Mouse (Mus musculus): ENCODE results near the gene Plau.
A peak's percentile ranks its signal among the peaks of the same experiment; 100 is the strongest.

The Plau gene

GRCm38 (mm10) chr14:20845577-20846088 is 9.2 kb downstream of the Plau start:
- peak; percentile 45 for DNase-seq

DNA sequence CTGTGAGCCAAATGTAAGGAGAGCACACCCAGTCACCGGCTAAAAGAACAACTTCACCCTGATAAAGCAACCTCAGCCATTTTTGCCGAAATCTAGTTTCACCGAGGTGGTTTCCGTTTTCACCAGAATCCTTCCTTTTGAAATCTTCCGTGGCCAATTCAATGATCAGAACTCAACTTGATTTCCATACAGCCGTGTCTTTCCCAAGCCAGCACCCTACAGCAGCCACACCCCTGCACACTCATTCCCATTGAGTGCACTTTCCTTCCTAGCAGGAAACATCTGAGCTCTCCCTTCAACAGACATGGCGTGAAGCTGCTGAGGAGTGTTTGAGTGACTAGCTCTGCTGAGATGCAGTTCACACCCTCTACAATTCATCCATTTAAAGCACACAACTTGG is 9.8 kb downstream of the Plau start:
- peak; percentile 12 for DNase-seq

DNA sequence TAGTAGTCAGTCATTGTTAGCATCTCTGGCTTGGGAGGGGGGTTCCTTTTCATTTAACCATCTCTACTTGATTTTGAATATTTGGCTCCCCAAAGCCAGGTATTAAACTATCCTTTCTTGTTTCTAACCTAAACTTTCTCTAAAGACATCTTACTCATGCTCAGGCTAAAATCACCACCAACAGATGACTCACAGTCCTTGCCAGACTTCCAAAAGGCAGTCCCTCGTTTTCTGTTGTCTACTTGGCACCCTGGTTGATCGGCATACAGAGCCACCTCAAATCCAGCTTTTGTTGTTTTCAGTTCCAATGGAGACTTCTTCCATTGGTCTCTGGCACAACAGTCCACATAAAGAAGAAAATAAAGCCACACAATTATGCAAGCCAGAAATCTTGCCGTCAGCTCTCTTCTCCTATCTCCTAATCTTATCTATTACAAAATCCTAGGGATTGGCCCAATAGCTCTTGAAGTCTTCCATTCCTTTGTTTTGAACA is 11.2 kb downstream of the Plau start:
- no peak for DNase-seq

DNA sequence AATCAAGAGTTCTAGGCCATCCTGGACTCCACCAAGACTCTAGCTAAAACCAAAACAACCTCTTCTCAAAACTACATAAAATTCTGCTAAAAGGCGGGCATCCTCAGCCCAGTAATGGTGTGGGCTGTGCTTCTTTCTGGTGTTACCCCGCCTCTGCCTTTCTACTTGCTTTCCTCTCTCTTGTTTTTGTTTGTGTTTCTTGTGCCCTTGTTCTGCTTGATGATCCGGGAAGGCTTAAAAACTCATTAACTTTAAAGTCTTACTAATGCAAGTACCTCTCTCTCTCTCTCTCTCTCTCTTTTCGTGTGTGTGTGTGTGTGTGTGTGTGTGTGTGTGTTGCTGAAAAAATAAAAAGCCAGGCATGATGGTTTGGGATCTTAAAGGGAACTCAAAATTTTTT is 13.3 kb downstream of the Plau start:
- no peak for DNase-seq

GRCm38 (mm10) chr14:20850498-20850897 is 14.0 kb downstream of the Plau start:
- no peak for DNase-seq

DNA sequence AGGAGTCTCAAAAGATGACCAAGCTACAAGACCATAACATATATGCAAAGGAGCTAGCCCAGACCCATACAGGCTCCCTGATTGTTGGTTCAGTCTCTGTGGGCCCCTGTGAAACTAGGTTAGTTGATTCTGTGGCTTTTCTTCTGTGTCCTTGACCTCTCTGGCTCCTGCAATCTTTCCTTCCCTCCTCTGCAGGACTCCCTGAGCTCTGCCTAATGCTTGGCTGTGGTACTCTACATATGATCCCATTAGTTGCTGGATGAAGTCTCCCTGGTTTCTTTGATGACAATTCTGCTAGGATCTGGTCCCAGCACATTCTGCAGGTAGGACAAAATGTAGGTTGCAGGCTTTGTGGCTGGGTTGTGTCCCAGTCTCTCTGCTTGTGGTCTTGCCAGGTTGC is 15.3 kb downstream of the Plau start:
- DNase-seq, result no peak

DNA sequence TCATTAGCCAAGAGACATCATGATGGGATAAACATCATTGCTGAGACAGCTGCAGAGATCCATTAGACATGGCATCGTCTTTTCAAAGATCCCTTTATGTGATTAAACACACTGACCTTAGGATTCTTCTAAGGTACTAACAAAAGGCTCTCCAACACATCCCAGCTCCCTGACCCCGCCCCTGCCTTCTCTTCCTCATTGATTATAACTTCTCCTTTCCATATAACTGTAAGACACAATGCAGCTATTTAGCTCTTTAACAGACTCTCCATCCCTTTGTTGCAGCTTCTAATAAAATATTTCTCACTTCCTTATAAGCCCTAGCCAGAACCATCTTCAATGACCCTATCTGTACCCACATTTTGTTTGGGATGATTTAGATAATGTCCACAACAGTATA is 24.7 kb downstream of the Plau start:
- no peak for DNase-seq

- no peak for DNase-seq
Measured at GRCm38 (mm10) chr14:20861559-20861958, 25.1 kb downstream of the Plau start.

DNA sequence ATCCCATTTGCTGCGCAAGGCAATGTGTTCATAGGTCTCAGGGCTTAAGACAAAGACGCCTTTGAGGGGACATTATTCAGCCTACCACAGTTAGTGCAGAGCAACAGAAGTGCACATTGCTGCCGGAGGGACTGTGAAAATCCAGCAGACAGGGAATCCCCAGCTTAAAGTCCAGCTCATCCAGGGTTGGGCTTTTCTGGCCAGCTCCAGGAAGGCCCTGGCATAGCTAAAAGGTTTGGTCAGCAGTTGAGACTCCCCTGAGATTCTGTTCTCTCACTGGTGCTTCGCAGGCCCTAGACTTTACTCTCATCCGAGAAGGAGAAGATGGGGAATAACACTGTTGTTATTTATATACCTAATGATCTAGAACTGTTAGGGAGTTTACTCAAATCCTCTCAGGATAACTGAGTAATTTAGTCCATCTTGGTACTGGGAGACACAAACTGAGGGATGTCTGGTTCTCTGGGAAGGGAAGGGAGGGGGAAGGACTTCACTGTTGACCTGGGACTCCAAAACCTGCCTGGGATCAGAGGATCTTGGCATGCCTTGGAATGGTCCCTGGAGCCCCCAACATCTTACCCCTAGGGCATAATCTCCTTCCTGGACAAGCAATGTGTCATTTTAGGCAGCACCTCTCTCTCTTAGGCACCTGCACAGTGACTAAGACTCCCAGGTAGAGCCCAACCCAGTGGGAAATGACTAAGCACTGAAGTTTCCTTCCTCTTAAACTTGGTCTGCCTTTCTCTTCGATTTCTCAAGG is 27.0 kb downstream of the Plau start:
- no peak for DNase-seq

DNA sequence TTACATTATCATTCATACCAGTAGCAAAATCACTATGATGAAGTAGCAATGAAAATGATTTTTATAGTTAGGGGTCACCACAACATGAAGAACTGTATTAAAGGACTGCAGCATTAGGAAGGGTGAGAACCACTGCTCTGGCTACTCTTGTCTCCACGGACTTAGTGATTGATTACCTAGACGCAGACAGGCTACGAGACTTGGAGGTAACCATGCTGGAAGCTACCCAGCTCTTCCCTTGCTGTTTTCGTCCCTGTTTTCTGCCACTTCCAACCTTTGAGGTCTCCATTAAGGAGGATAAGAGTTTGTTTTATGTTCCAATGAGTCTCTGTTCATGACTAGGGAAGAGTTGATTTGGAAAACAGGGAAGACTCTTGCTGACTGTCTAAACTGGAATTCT is 27.7 kb downstream of the Plau start:
- DNase-seq, result no peak

GRCm38 (mm10) chr14:20865604-20866003 is 29.1 kb downstream of the Plau start:
- no peak for DNase-seq

GRCm38 (mm10) chr14:20866365-20866764 is 29.9 kb downstream of the Plau start:
- DNase-seq, result no peak

DNA sequence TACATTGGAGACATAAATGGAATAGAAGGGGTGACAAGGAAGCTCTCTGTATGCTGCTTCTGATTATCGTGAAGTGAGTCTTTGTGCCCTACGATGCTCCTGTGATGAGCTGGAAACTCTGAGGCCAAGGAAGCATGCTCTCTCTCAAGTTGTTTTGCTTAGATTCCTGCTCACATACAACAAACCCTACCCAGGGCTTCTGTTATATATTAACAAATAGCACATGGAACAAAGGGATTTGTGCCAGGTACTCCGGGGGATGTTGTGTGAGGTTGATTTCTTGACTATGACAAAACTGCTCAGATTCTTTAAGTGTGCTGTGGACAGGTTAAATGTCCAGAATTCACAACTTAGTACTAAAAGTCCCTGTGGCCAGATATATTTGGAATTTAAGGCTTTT is 33.6 kb downstream of the Plau start:
- DNase-seq, result no peak

DNA sequence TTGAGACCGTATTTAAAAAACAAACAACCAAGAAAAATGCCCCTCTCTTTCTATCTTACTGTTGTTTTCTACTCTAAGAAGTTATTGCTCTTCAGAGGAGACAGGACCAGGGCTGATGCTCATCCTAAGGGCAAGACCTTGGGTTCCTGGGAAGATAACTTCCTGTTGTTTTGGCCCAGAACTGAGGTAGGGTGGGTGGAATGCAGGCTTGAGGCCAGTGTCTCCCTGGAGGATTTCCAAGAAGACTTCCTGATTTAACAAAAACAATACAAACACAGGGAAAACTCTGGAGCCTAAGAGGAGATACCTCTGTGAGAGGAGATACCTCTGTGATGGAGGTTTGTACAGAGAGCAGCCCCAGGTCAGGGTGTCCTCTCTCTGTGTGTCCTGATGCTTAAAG is 35.0 kb downstream of the Plau start:
- DNase-seq, result no peak

DNA sequence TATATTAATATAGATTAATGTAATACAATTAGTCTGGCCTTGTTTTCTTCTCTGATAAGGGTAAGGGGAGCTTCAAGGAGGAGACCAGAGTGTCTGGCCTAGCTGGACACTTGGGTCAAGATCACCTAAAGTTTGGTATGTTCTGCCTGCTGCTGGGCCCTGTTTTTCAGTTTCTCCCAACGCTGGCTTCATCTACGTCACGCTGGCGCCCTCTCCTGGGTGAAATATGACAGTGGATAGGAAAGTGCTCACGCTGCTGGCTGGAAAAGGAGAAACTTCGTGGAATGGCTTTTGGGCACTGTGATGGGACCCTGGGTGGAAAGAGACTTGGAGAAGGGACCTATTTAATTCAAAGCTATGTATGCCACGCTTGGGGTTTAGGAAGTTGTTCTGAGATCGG is 36.8 kb downstream of the Plau start:
- peak; percentile 80 for DNase-seq

DNA sequence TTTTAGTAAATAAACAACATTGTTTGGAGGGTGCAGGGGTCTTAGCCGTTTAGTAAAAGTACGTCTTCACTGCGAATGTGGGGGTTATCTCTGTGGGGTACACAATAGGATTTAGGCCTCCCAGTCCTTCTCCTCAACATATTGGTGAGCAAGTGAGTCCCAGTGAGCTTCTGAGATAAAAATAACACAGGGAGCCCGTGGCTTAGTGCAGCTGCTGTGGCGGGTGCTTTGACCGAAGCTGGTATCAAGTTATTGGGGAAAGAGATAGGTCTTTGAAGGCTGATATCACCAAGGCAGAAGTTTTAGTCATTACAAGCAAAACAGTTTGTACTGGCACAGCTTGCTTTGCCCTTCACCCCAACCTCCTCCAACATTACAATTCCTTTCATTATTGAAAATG is 37.5 kb downstream of the Plau start:
- DNase-seq, result no peak

GRCm38 (mm10) chr14:20884691-20885090 is 48.2 kb downstream of the Plau start:
- DNase-seq, result no peak

- DNase-seq, result peak; percentile 46
Measured at GRCm38 (mm10) chr14:20885091-20885888, 48.8 kb downstream of the Plau start.

- peak; percentile 84 for DNase-seq
Measured at GRCm38 (mm10) chr14:20886266-20886665, 49.8 kb downstream of the Plau start.

DNA sequence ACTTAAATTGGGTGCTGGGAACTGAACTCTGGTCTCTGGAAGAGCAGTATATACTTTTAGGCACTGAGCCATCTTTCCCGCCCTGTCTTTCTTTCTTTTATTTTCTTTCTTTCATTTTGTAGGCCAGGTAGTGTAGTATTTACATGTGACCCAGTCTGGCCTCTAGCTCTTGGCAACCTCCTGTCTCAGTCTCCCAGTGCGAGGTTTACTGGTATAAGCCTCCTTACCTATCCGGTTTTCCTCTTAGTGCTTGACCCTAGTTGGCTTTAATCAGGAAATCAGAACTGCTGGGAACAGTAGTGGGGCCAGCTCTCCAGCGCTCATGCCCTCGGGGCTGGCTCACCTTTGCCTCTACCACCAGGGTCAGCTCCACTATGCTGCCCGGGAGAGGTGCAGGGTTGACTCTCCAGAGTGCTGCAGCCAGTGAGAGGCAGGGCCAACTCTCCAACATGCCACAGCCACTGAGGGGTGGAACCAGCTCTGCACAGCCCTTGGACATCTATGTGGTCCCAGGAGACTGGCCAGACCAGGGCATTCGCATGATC is 51.2 kb downstream of the Plau start:
- DNase-seq, result no peak

- DNase-seq, result no peak
Measured at GRCm38 (mm10) chr14:20891941-20892402, 55.5 kb downstream of the Plau start.
